Mouse (Mus musculus) kidney, embryonic 15.5 days (tissue): ENCODE measurements around the gene Ehd1. TPM values are rescaled to one million over a fixed set of nuclear protein-coding genes. Genes with fewer than 3 reads are reported as not detected.
A peak's percentile ranks its signal among the peaks of the same experiment; 100 is the strongest.

ENCODE experiments used
- ATAC-seq: fragments of 200-750 bp; cut with Nextera tagmentation; replicated peaks from 2 replicates; pipeline ENCODE4 v1.8.0; 2017; ENCODE audit warnings: moderate TSS enrichment; ENCODE audit not compliant: low FRiP score
- H3K27ac ChIP-seq: fragments of 300-500 bp; sonication (generic); 2 replicates; pipeline ENCODE4 v1.5.1; 2015; ENCODE audit warnings: mild to moderate bottlenecking, inconsistent platforms
- H3K27me3 ChIP-seq: fragments of 300-500 bp; sonication (generic); 2 replicates; pipeline ENCODE4 v1.6.1; 2015; ENCODE audit warnings: inconsistent platforms
- H3K36me3 ChIP-seq: fragments of 300-500 bp; sonication (generic); 2 replicates; pipeline ENCODE4 v1.6.1; 2015; ENCODE audit warnings: inconsistent platforms
- H3K4me1 ChIP-seq: fragments of 300-500 bp; sonication (generic); 2 replicates; pipeline ENCODE4 v1.6.1; 2015; ENCODE audit warnings: inconsistent platforms
- H3K4me2 ChIP-seq: fragments of 300-500 bp; sonication (generic); 2 replicates; pipeline ENCODE4 v1.6.1; 2015; ENCODE audit warnings: moderate library complexity, mild to moderate bottlenecking, inconsistent platforms
- H3K4me3 ChIP-seq: fragments of 300-500 bp; sonication (generic); replicated peaks from 2 replicates; pipeline ENCODE4 v1.5.1; 2015; ENCODE audit warnings: mild to moderate bottlenecking, inconsistent platforms
- H3K9ac ChIP-seq: fragments of 300-500 bp; sonication (generic); 2 replicates; pipeline ENCODE4 v1.6.1; 2015; ENCODE audit warnings: mild to moderate bottlenecking, inconsistent platforms
- H3K9me3 ChIP-seq: fragments of 300-500 bp; sonication (generic); replicated peaks from 2 replicates; pipeline ENCODE4 v1.6.1; 2016; ENCODE audit warnings: inconsistent platforms
- WGBS: fragments of 180-500 bp; shearing (Covaris S2); methylation state at CpG from one replicate; pipeline ENCODE4 v1.1.7; 2015; ENCODE audit warnings: mixed read lengths; 5-methylcytosine and 5-hydroxymethylcytosine counted together
- polyA plus RNA-seq: library from polyadenylated mRNA; unstranded; fragments of >200 nt; fragmentation: Nextera tagmentation; extraction: Ambion mirVana; gene quantifications from 2 replicates; pipeline ENCODE4 v1.2.1, GENCODE M21; 2015

Gene Ehd1
- polyA plus RNA-seq, 1 experiment from 2014 or later = 81.8 TPM

DNA sequence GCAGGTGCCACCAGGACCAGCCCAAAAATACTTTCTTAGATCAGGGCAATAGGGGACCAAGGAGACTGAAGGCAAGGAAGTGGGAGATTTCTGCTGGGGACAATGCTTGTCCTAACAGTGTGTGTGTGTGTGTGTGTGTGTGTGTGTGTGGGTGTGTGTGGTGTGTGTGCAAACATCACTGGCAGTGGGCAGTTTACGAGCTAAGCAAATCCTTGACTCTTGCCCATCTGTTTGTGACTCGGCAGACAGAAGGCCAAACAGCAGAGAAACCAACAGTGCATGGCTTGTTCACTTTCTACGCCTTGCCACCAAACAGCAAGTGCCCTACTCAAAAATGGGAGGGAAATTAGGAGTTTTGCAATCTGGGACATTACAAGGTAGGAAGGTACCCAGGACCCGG lies 2.9 kb upstream of the Ehd1 start:
- no peak overlapping the region for H3K27ac ChIP-seq
- 68% methylated on average over 4 of the region's 4 CpGs for WGBS
- no peaks in the 10 kb centered on the region for H3K9me3 ChIP-seq
- no peaks in the 10 kb centered on the region for H3K27me3 ChIP-seq
- no peaks in the 10 kb centered on the region for H3K36me3 ChIP-seq
- no peak overlapping the region for H3K9ac ChIP-seq
- ATAC-seq = no peak
- no peak overlapping the region for H3K4me2 ChIP-seq
- no peak overlapping the region for H3K4me3 ChIP-seq
- H3K4me1 ChIP-seq = peaks cover 29% of the 10 kb centered on the region

DNA sequence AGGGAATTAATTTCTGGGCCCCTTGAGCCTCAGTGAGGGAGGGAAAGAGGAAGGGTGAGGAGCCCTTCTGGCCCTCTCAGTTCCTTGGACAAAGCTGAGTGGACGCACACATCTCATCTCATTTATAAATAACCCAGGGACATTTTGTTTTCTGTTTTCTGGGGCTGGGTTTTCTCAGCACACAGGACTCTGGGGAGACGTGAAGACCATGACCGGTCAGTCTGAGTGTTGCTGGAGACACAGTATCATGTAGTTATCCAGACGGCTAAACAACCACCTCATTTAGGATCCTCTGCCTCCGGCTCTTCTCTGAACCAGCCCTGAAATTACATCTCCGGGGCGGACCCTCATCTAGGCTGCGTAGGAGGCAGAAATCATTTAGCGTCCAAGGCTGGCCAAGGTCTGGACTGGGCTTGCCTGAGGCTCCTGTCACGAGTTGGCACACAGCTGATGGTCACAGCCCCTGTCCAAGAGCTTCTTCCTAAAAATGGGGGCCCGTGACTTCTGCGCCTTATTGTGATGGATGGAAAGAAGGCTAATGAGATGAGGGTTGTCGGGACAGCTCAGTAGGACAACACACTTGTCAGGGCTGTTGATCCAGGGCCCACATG lies 2.4 kb upstream of the Ehd1 start:
- Histone ChIP-seq H3K4me3 (no peak overlapping the region), H3K27me3 (no peaks in the 10 kb centered on the region), H3K9ac (no peak overlapping the region), H3K27ac (no peak overlapping the region), H3K4me1 (peaks cover 34% of the 10 kb centered on the region), H3K9me3 (no peaks in the 10 kb centered on the region), H3K4me2 (no peak overlapping the region), H3K36me3 (no peaks in the 10 kb centered on the region; the same call in 1 of the 2 replicates)
- WGBS = 84% methylated on average over 13 of the region's 13 CpGs
- no peak for ATAC-seq

DNA sequence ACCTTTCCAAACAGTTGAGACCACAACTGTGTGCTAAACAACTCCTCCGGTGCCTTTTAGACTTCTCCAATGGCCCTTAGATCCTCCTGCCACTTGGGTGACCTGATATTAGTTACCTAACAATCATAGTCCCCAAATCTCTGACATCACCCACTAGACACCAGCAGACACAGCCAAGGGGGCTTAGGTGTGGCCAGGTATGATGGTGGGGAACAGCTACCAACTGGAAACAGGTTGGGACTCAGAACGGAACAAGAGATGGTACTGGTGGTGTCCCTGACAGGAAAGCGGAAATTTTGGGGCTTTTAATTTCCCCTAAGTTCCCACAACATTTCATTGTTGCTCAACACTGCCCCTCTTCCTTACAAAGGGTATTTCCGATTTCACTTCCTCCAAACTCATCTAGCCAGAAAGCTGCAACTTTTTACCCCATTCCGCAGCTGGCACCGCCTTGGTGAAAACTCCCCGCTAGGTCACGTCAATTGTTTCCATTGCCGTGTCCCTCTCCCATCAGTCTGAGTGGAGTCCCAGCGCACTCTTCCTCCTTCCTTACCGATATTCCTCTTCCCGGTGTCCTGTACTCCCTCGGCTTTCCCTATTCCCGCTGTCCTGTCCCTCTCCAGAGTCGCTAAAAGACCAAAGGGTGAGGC lies 660 bp upstream of the Ehd1 start:
- Histone ChIP-seq H3K9me3 (no peaks in the 10 kb centered on the region), H3K9ac (peak overlapping the region; percentile 51), H3K27ac (peak overlapping the region; percentile 86), H3K27me3 (no peaks in the 10 kb centered on the region), H3K4me1 (peaks cover 51% of the 10 kb centered on the region), H3K4me3 (peak overlapping the region; percentile 82), H3K36me3 (peaks cover 2% of the 10 kb centered on the region; the same call in 1 of the 2 replicates), H3K4me2 (peak overlapping the region; percentile 86)
- peak; percentile 17 for ATAC-seq
- whole genome bisulfite sequencing = 6% methylated on average over 15 of the region's 15 CpGs

DNA sequence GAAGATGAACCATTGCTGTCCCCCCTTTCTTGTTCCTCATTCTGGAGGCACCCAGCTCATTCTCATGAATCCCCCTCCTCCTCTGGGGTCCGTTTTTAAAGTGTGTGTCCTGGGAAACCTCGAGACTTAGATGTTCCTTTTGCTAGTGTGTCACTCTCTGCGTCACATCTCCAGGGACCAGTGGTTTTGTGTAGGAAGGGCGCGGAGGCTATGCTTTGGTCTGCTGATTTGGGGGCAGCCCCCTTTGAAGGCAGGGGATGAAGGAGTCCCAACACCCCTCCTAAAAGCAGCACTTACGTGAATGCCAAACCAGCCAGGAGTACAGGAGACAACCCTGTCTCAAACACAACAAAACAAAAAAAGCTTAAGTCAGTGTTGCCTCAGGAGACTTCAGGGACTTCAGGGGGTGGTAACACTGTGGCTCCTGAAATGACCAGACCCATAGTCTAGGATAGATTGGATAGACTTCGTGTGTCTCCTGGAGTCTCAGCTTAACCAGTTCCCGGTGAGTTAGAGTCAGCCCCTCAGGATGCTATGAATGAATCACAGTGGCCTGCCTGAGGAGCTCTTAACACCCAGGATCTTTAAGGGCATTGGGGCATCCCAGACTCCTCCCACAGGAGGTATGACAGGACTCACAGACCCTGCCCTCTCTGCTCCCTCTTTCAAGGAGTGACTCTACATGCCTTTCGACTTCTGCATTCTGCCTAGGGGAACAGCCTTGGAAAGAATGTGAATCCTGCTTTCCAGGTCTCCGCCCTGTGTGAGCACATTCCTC lies 1.3 kb downstream of the Ehd1 start:
- H3K27me3 ChIP-seq = no peaks in the 10 kb centered on the region
- peak overlapping the region; percentile 86 for H3K4me2 ChIP-seq
- H3K4me1 ChIP-seq = peaks cover 52% of the 10 kb centered on the region
- H3K36me3 ChIP-seq = peaks cover 22% of the 10 kb centered on the region
- H3K9ac ChIP-seq = peak overlapping the region; percentile 77
- peak; percentile 47 for ATAC-seq
- H3K9me3 ChIP-seq = no peaks in the 10 kb centered on the region
- WGBS = 4% methylated on average over 10 of the region's 10 CpGs
- H3K27ac ChIP-seq = peak overlapping the region; percentile 85
- peak overlapping the region; percentile 82 for H3K4me3 ChIP-seq

DNA sequence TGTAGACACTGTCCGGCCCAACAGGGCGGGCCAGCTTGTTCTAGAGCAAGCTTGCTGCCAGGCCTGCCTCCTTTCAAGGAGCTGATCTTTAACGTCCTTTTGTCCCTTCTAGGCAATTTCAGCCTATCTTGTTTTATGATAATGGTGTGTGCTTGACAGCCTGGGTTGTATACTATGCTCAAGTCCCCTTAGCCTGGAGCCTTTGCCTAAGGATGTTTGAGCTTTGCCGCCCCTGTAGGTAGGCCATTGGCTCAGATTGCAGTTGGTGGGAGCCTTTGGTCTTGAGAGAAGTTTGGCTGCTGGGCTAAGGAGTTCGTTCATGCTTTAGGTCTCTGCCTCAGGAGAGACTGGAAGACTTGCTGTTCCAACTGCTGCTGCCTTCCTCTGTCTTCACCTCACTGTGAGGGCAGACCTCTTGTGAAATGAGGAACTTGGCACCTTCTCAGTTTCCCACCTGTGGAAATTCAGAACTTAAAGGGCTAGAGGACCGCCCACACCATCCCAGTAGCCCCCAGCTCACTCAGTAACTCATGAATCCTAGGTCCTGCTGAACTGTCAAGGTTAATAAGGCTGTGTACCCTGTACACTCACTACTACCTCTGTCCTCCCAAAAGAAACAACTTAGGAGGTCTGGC lies 2.0 kb downstream of the Ehd1 start:
- 25% methylated on average over 6 of the region's 6 CpGs for WGBS
- H3K27ac ChIP-seq = peak overlapping the region; percentile 85
- peak overlapping the region; percentile 82 for H3K4me3 ChIP-seq

DNA sequence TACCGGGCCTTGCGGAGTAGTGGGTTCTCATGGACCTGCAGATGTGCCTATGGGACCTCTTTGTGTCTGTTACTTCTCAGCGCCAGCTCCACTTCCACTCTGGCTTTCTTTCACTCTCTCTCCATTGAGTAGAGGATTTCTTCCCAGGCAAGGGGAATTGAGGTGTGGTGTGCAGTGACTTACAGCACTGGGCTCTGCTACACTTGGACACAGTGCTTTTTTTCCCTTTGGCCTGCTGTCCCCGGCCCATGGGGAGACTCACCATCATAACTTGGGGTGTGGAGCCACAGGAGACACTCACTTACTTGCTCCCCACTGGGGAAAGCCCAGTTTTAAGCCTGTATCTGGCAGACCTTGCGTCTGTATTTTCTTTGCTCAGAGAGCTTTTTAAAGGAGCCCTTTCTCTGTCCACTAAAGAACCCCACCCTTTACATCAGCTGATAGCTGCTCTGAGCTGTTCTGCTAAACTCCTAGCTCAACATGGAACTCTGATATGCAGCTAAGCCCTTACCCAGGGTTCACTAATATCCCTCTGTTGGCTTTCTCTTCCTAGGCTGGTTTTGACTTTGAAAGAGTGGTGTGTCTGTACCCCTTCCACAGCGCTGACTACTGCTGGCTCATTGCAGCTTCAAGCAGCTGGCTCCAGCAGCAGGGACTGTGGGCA lies 3.1 kb downstream of the Ehd1 start:
- H3K9ac ChIP-seq = no peak overlapping the region; the same call in 1 of the 2 replicates
- no peak overlapping the region for H3K27ac ChIP-seq
- ATAC-seq = no peak
- WGBS = 85% methylated on average over 6 of the region's 6 CpGs
- peaks cover 40% of the 10 kb centered on the region for H3K36me3 ChIP-seq
- H3K27me3 ChIP-seq = no peaks in the 10 kb centered on the region
- H3K4me2 ChIP-seq = peak overlapping the region; percentile 86
- H3K4me3 ChIP-seq = 0 out of 2 replicates have a peak overlapping the region, but pooled peaks have one; percentile 82
- peaks cover 55% of the 10 kb centered on the region for H3K4me1 ChIP-seq
- H3K9me3 ChIP-seq = no peaks in the 10 kb centered on the region

More for the DNA sequence above, 2.0 kb downstream of the Ehd1 start:
- Histone ChIP-seq H3K36me3 (peaks cover 29% of the 10 kb centered on the region), H3K4me1 (peaks cover 52% of the 10 kb centered on the region), H3K27me3 (no peaks in the 10 kb centered on the region), H3K4me2 (peak overlapping the region; percentile 86), H3K9ac (peak overlapping the region; percentile 77), H3K9me3 (no peaks in the 10 kb centered on the region)
- ATAC-seq = no peak

DNA sequence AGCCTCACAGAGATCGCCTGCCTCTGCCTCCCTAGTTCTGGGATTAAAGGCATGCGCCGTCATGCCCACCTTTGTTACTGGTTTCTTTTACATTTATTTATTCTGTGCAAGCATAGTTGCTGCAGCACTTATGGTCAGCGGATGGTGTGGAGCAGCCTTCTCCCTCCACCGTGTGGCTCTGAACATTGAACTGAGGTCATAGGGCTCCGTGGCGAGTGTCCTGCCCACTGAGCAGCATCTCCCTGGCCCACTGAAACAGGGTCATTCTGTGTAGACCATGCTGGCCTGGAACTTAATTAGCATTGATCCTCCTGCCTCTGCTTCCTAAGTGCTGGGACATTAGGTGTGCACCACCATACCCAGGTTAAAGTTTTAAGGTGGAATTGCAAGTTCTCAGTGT lies 4.0 kb downstream of the Ehd1 start:
- Histone ChIP-seq H3K9ac (no peak overlapping the region), H3K27ac (no peak overlapping the region), H3K27me3 (no peaks in the 10 kb centered on the region), H3K9me3 (no peaks in the 10 kb centered on the region), H3K4me1 (peaks cover 53% of the 10 kb centered on the region), H3K4me2 (0 out of 2 replicates have a peak overlapping the region, but pooled peaks have one; percentile 5), H3K4me3 (no peak overlapping the region), H3K36me3 (peaks cover 49% of the 10 kb centered on the region)
- 78% methylated on average over 7 of the region's 7 CpGs for WGBS
- no peak for ATAC-seq

DNA sequence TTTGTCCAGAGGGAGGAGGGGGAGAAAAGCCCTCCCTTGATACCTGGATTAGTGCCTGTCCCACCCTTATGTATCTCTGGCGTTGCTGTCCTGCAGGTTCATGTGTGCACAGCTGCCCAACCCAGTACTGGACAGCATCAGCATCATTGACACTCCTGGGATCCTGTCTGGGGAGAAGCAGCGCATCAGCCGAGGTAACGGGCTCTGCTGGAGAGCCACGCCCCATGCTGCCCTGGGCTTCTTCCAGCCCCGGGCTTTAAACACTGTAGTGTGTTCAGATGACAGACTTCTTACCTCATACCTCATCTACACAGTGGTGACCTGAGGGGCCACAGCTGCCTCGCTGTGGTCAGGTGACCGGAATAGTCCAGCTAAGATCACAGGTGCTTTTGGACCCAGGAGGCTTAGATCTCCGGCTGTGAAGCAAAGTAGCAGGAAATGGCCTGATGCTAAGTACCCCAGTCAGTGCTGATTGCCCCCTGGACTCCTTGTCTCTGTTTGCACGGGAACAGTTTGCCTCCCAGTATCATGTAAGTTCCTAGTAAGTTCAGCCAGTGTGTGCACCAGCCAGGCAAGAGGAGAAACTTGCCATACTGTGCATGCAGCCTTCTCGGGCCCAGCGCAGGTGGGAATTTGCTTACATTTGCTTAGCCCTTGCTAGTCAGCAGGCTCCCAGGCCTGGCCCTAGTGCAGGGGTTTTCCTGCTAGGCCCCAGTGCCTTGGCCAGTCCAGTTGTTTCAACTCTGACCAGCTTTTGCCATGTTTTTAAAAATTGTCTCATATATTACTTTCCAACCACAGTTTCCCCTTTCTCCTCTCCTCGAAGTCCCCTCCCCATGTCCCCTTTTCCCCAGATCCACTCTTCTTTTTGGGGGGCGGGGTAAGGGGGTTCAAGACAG lies 4.8 kb downstream of the Ehd1 start:
- no peak for ATAC-seq
- 71% methylated on average over 14 of the region's 14 CpGs for whole genome bisulfite sequencing

DNA sequence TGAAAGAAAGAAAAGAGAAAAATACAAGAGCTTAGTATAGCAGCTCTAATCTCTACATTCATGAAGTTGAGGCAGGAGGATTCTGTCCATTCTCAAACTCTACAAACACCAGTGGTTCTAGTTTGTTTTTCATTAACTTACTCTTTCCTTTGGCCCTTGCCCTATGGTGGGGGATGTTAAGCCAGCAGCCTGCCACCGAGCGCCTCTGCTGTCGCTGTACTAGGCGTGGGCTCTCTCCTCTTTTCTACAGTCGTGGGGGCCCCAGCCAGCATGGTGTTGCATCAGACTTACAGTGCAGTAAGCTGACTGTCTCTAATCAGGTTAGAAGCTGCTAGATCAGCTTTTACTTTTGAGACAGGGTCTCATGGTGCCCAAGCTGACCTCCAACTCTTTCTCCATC lies 6.5 kb downstream of the Ehd1 start:
- peak overlapping the region; percentile 46; the same call in 1 of the 2 replicates for H3K27ac ChIP-seq

More for the DNA sequence above, 4.8 kb downstream of the Ehd1 start:
- H3K9ac ChIP-seq = no peak overlapping the region
- peaks cover 50% of the 10 kb centered on the region for H3K4me1 ChIP-seq
- no peaks in the 10 kb centered on the region for H3K9me3 ChIP-seq
- no peak overlapping the region for H3K4me3 ChIP-seq
- no peak overlapping the region for H3K27ac ChIP-seq
- peaks cover 57% of the 10 kb centered on the region for H3K36me3 ChIP-seq
- H3K4me2 ChIP-seq = no peak overlapping the region
- no peaks in the 10 kb centered on the region for H3K27me3 ChIP-seq

DNA sequence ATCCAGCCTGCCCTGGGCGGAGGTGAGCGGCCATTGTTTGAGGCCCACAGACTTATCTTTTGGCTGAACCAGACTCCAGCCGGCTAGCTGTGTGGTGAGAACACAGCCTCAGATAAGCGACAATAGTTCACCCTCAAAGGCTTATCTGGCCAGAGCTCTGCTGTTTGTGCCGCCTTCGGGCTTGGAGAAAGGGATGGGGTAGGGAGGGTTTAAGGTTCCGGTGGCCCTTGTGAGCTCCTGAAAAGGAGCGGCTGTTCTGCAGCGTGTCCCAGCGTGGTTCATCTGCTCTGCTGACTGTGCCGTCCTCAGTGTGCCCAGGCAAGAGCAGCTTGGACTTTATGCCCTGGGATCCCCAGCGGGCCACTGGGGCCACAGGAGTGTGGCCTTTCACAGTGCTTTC lies 8.0 kb downstream of the Ehd1 start:
- H3K4me3 ChIP-seq = no peak overlapping the region
- no peaks in the 10 kb centered on the region for H3K9me3 ChIP-seq
- no peak overlapping the region for H3K27ac ChIP-seq
- ATAC-seq = no peak
- H3K27me3 ChIP-seq = no peaks in the 10 kb centered on the region
- H3K36me3 ChIP-seq = peaks cover 82% of the 10 kb centered on the region
- H3K9ac ChIP-seq = no peak overlapping the region
- peaks cover 44% of the 10 kb centered on the region for H3K4me1 ChIP-seq
- no peak overlapping the region for H3K4me2 ChIP-seq
- WGBS = 87% methylated on average over 12 of the region's 12 CpGs

More for the DNA sequence above, 6.5 kb downstream of the Ehd1 start:
- 81% methylated on average over 5 of the region's 5 CpGs for WGBS
- H3K36me3 ChIP-seq = peaks cover 71% of the 10 kb centered on the region
- no peak overlapping the region for H3K4me2 ChIP-seq
- H3K9me3 ChIP-seq = no peaks in the 10 kb centered on the region
- no peaks in the 10 kb centered on the region for H3K27me3 ChIP-seq
- H3K9ac ChIP-seq = no peak overlapping the region
- H3K4me3 ChIP-seq = no peak overlapping the region
- peaks cover 53% of the 10 kb centered on the region for H3K4me1 ChIP-seq
- no peak for ATAC-seq

DNA sequence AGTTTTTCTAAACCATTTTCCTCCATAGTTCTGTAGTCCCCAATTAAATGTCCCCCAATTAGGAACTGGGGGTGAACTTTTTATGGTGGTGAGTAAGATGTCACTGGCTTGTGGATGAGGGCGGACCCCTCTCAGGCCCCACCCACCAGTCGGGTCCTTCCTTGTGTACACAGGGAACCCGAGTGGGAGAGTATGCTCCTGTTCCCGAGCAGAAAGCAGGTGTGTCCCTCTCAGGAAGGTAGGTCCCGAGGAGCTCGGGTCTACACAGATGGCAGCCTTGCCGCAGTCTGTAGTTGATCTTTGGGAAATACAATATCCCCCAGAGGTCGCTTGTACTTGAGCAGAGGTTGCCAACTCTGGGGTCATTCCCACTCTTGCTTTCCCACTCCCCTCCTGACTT lies 8.7 kb downstream of the Ehd1 start:
- WGBS = 61% methylated on average over 8 of the region's 8 CpGs
- Histone ChIP-seq H3K4me2 (no peak overlapping the region), H3K27ac (no peak overlapping the region), H3K9me3 (no peaks in the 10 kb centered on the region), H3K4me1 (peaks cover 37% of the 10 kb centered on the region), H3K9ac (no peak overlapping the region), H3K36me3 (peaks cover 89% of the 10 kb centered on the region), H3K4me3 (no peak overlapping the region), H3K27me3 (no peaks in the 10 kb centered on the region)
- ATAC-seq = no peak
